15 mouse cellular contexts compared by ENCODE assay signal in genomic region chr4:149690828-149691280, GRCm38 (mm10). TPM values are rescaled to one million over a fixed set of nuclear protein-coding genes. Genes with fewer than 3 reads are reported as not detected.
A peak's percentile ranks its signal among the peaks of the same experiment; 100 is the strongest.
DNase-seq lines count a peak whose midpoint lies in the region; ATAC-seq and TF ChIP-seq lines count a peak whose summit lies in the region.
"Had no signal": no experiment of that assay in that cellular context is flagged by ENCODE, and none has a peak within 500 bp of the region (broad histone marks: within the 10 kb centered on the region; RNA-seq: fewer than 3 reads in every experiment).

No protein-coding gene starts in this region.

- no peaks in the 10 kb centered on the region for H3K36me3 ChIP-seq in midbrain, embryonic 11.5 days (ENCODE audit: control insufficient read depth, insufficient read depth, low read length)
- H3K36me3 ChIP-seq in midbrain, postnatal 0 days (ENCODE audit: insufficient read depth, low read length), result no peaks in the 10 kb centered on the region
- H3K36me3 ChIP-seq in embryonic facial prominence, embryonic 13.5 days, result no peaks in the 10 kb centered on the region
- H3K36me3 ChIP-seq in liver, postnatal 0 days (replicated peaks; ENCODE audit: insufficient read depth, low read length), result peaks cover 3% of the 10 kb centered on the region; the same call in 1 of the 2 replicates
- H3K36me3 ChIP-seq: midbrain, embryonic 15.5 days had no signal

- H3K9me3 ChIP-seq in midbrain, embryonic 11.5 days (ENCODE audit: control insufficient read depth, low read length), result no peaks in the 10 kb centered on the region
- H3K9me3 ChIP-seq in midbrain, postnatal 0 days (ENCODE audit: low read length), result no peaks in the 10 kb centered on the region
- H3K9me3 ChIP-seq in embryonic facial prominence, embryonic 13.5 days, result no peaks in the 10 kb centered on the region
- H3K9me3 ChIP-seq in liver, postnatal 0 days (ENCODE audit: low read length), result no peaks in the 10 kb centered on the region
- H3K9me3 ChIP-seq: midbrain, embryonic 15.5 days had no signal

- no peak for TF ChIP-seq EP300 in liver, postnatal 0 days (IDR thresholded peaks at IDR 0.05; ENCODE audit: low read depth)

- intact Hi-C loops in gastrocnemius, postnatal 14 days (cut with DNase I; ENCODE audit: low total_unique reads), result no loop called here

- WGBS in midbrain, embryonic 11.5 days, result 94% methylated on average over 8 of the region's 8 CpGs
- 89% methylated on average over 8 of the region's 8 CpGs for WGBS in midbrain, postnatal 0 days
- WGBS in embryonic facial prominence, embryonic 13.5 days, result 84% methylated on average over 8 of the region's 8 CpGs
- WGBS in liver, postnatal 0 days (ENCODE audit: insufficient replicate concordance), result 51% methylated on average over 8 of the region's 8 CpGs
- WGBS in cerebellum, adult 2 months, result 86% methylated on average over 8 of the region's 8 CpGs

- TF ChIP-seq CTCF in midbrain, postnatal 0 days (IDR thresholded peaks at IDR 0.05), result no peak
- TF ChIP-seq CTCF in liver, postnatal 0 days (IDR thresholded peaks at IDR 0.05; ENCODE audit: low read depth), result no peak
- no peak for TF ChIP-seq CTCF in cerebellum, adult 2 months (IDR thresholded peaks at IDR 0.05; ENCODE audit: borderline replicate concordance, insufficient read depth, low read depth, low read length)

- peak; percentile 28 to 52 for DNase-seq in gastrocnemius, adult 8-10 months (ENCODE audit: low spot score in 2 of 2)
- no peak for DNase-seq in gastrocnemius, postnatal 14 days
- DNase-seq in midbrain, embryonic 11.5 days (ENCODE audit: low spot score, missing footprints), result peak; percentile 26
- DNase-seq in midbrain, postnatal 0 days (ENCODE audit: low spot score), result no peak
- no peak for DNase-seq in liver, postnatal 0 days
- no peak for DNase-seq in cerebellum, adult 2 months
- no peak for DNase-seq in Muller cell, postnatal 12 days (ENCODE audit: inconsistent ontology term)
- DNase-seq: lung, postnatal 36 days; retina, postnatal 1 day; spleen, adult 18-20 months had no signal

- H3K9ac ChIP-seq in midbrain, embryonic 11.5 days (ENCODE audit: low read length), result no peak overlapping the region
- H3K9ac ChIP-seq in midbrain, postnatal 0 days (replicated peaks; ENCODE audit: low read length, poor library complexity, severe bottlenecking), result no peak overlapping the region
- no peak overlapping the region for H3K9ac ChIP-seq in embryonic facial prominence, embryonic 13.5 days
- H3K9ac ChIP-seq in liver, postnatal 0 days (replicated peaks), result no peak overlapping the region
- H3K9ac ChIP-seq: midbrain, embryonic 15.5 days had no signal

- no peak overlapping the region for H3K4me2 ChIP-seq in midbrain, embryonic 11.5 days
- no peak overlapping the region for H3K4me2 ChIP-seq in midbrain, postnatal 0 days (ENCODE audit: low read depth, low read length, poor library complexity, severe bottlenecking)
- no peak overlapping the region for H3K4me2 ChIP-seq in embryonic facial prominence, embryonic 13.5 days
- H3K4me2 ChIP-seq in liver, postnatal 0 days (ENCODE audit: low read depth, low read length), result no peak overlapping the region
- H3K4me2 ChIP-seq: midbrain, embryonic 15.5 days had no signal

- H3K27me3 ChIP-seq in midbrain, embryonic 11.5 days (ENCODE audit: control insufficient read depth, insufficient read depth, low read length), result no peaks in the 10 kb centered on the region; the same call in 1 of the 2 replicates
- no peaks in the 10 kb centered on the region for H3K27me3 ChIP-seq in midbrain, postnatal 0 days (ENCODE audit: insufficient read depth, low read length)
- H3K27me3 ChIP-seq in embryonic facial prominence, embryonic 13.5 days, result 0 out of 2 replicates have a peak, but pooled peaks cover 4% of the 10 kb centered on the region
- H3K27me3 ChIP-seq in liver, postnatal 0 days (ENCODE audit: insufficient read depth, low read length), result no peaks in the 10 kb centered on the region
- no peaks in the 10 kb centered on the region for H3K27me3 ChIP-seq in cerebellum, adult 2 months (ENCODE audit: control insufficient read depth, insufficient read depth, low read length)
- H3K27me3 ChIP-seq: midbrain, embryonic 15.5 days had no signal

- TF ChIP-seq POLR2A in cerebellum, adult 2 months (IDR thresholded peaks at IDR 0.05; ENCODE audit: borderline replicate concordance, insufficient read depth, low read length), result no peak

- H3K27ac ChIP-seq in midbrain, embryonic 11.5 days (ENCODE audit: low read depth, low read length), result no peak overlapping the region
- no peak overlapping the region for H3K27ac ChIP-seq in midbrain, postnatal 0 days (ENCODE audit: low read depth, low read length)
- peak overlapping the region; percentile 48; the same call in 1 of the 2 replicates for H3K27ac ChIP-seq in embryonic facial prominence, embryonic 13.5 days
- H3K27ac ChIP-seq in liver, postnatal 0 days (ENCODE audit: low read depth), result no peak overlapping the region; the same call in 1 of the 2 replicates
- H3K27ac ChIP-seq in cerebellum, adult 2 months (ENCODE audit: insufficient read depth, low read length), result no peak overlapping the region
- H3K27ac ChIP-seq: hindbrain, postnatal 0 days; layer of hippocampus, adult 2 months; midbrain, embryonic 15.5 days had no signal

- no peaks in the 10 kb centered on the region for H3K4me1 ChIP-seq in midbrain, embryonic 11.5 days (ENCODE audit: control insufficient read depth, insufficient read depth, low read length)
- no peaks in the 10 kb centered on the region for H3K4me1 ChIP-seq in midbrain, postnatal 0 days (ENCODE audit: insufficient read depth, low read length)
- peaks cover 18% of the 10 kb centered on the region for H3K4me1 ChIP-seq in embryonic facial prominence, embryonic 13.5 days
- peaks cover 6% of the 10 kb centered on the region for H3K4me1 ChIP-seq in liver, postnatal 0 days (ENCODE audit: insufficient read depth)
- H3K4me1 ChIP-seq in cerebellum, adult 2 months (ENCODE audit: control insufficient read depth, insufficient read depth, low read length), result no peaks in the 10 kb centered on the region; the same call in 1 of the 2 replicates
- H3K4me1 ChIP-seq: midbrain, embryonic 15.5 days had no signal

- H3K4me3 ChIP-seq in midbrain, embryonic 11.5 days (ENCODE audit: low read depth, low read length), result no peak overlapping the region
- no peak overlapping the region for H3K4me3 ChIP-seq in midbrain, postnatal 0 days (ENCODE audit: low read depth, low read length)
- no peak overlapping the region for H3K4me3 ChIP-seq in embryonic facial prominence, embryonic 13.5 days
- no peak overlapping the region for H3K4me3 ChIP-seq in liver, postnatal 0 days (ENCODE audit: low read depth, low read length)
- no peak overlapping the region for H3K4me3 ChIP-seq in cerebellum, adult 2 months (replicated peaks; ENCODE audit: insufficient read depth, low read depth, low read length)
- H3K4me3 ChIP-seq: layer of hippocampus, adult 2 months; midbrain, embryonic 15.5 days had no signal

- ATAC-seq in midbrain, embryonic 11.5 days (ENCODE audit: low FRiP score), result no peak
- no peak for ATAC-seq in midbrain, postnatal 0 days (ENCODE audit: low FRiP score)
- no peak for ATAC-seq in embryonic facial prominence, embryonic 13.5 days (ENCODE audit: insufficient number of reproducible peaks, insufficient read depth, low FRiP score, low TSS enrichment, low read depth)
- peak; percentile 66 for ATAC-seq in liver, postnatal 0 days
- ATAC-seq: forebrain, embryonic 16.5 days; hindbrain, postnatal 0 days; midbrain, embryonic 15.5 days had no signal

RNA-seq across cellular contexts. Expression of gene Pik3cd, which starts 11.5 kb away (rescaled TPM):
- total RNA-seq in gastrocnemius, adult 8-10 months (2022), result 10 to 100 TPM in 1 of 4 experiments, 1 to 10 TPM in 3; 7.9 to 10.6 (median 8.6) TPM
- 10 to 100 TPM; 10.1 to 12.6 TPM for total RNA-seq in gastrocnemius, postnatal 14 days (2021)
- 7.8 and 8.7 TPM in 2 replicates for polyA plus RNA-seq in midbrain, embryonic 11.5 days (2014; fragmentation: Nextera tagmentation; extraction: Ambion mirVana)
- 15.9 and 18.5 TPM in 2 replicates for total RNA-seq in midbrain, postnatal 0 days (2014; rRNA removed)
- polyA plus RNA-seq in midbrain, postnatal 0 days (2015; fragmentation: Nextera tagmentation; extraction: Ambion mirVana), result 9.7 and 10.4 TPM in 2 replicates
- 4.4 and 4.9 TPM in 2 replicates for polyA plus RNA-seq in embryonic facial prominence, embryonic 13.5 days (2015; fragmentation: Nextera tagmentation; extraction: Ambion mirVana)
- 4.9 and 7.8 TPM in 2 replicates for polyA plus RNA-seq in liver, postnatal 0 days (2015; fragmentation: Nextera tagmentation; extraction: Ambion mirVana)
- 8.3 and 8.6 TPM in 2 replicates for polyA plus RNA-seq in cerebellum, adult 2 months (2012; rRNA removed)

RNA-seq across cellular contexts. Expression of gene Tmem201, which starts 47.0 kb away (rescaled TPM):
- total RNA-seq in gastrocnemius, adult 8-10 months (2022), result 10 to 100 TPM; 41.7 to 44.1 (median 42.9) TPM
- 10 to 100 TPM; 37.3 to 40.4 TPM for total RNA-seq in gastrocnemius, postnatal 14 days (2021)
- polyA plus RNA-seq in midbrain, embryonic 11.5 days (2014; fragmentation: Nextera tagmentation; extraction: Ambion mirVana), result 15.8 and 18.4 TPM in 2 replicates
- 55.2 and 67.8 TPM in 2 replicates for total RNA-seq in midbrain, postnatal 0 days (2014; rRNA removed)
- 44.8 and 48.5 TPM in 2 replicates for polyA plus RNA-seq in midbrain, postnatal 0 days (2015; fragmentation: Nextera tagmentation; extraction: Ambion mirVana)
- 31.8 and 33.7 TPM in 2 replicates for polyA plus RNA-seq in embryonic facial prominence, embryonic 13.5 days (2015; fragmentation: Nextera tagmentation; extraction: Ambion mirVana)
- polyA plus RNA-seq in liver, postnatal 0 days (2015; fragmentation: Nextera tagmentation; extraction: Ambion mirVana), result 5.1 and 5.8 TPM in 2 replicates
- 146 and 171 TPM in 2 replicates for polyA plus RNA-seq in cerebellum, adult 2 months (2012; rRNA removed)

Comparison
In these comparisons a context has a peak if more than half of its experiments do, and no peak if none do; other contexts are left out.
1. DNase-seq: peak in gastrocnemius, adult 8-10 months (2 of 2) and midbrain, embryonic 11.5 days (single experiment); none in gastrocnemius, postnatal 14 days (single experiment), midbrain, postnatal 0 days (single experiment), liver, postnatal 0 days (single experiment), cerebellum, adult 2 months (0 of 2) and Muller cell, postnatal 12 days (single experiment).